Mouse (Mus musculus) stomach, embryonic 14.5 days (tissue): ENCODE measurements around the gene Gm26897. TPM values are rescaled to one million over a fixed set of nuclear protein-coding genes. Genes with fewer than 3 reads are reported as not detected.

ENCODE experiments used
- ATAC-seq: fragments of 200-750 bp; cut with Nextera tagmentation; 2 replicates; pipeline ENCODE4 v1.8.0; 2017; ENCODE audit warnings: low read depth, moderate TSS enrichment; ENCODE audit not compliant: insufficient number of reproducible peaks, insufficient read depth, low FRiP score
- H3K27ac ChIP-seq: fragments of 300-500 bp; sonication (generic); 2 replicates; pipeline ENCODE4 v1.5.1; 2014; ENCODE audit warnings: mild to moderate bottlenecking, low read length, moderate library complexity, mixed read lengths
- H3K27me3 ChIP-seq: fragments of 300-500 bp; sonication (generic); 2 replicates; pipeline ENCODE4 v1.6.1; 2014; ENCODE audit warnings: low read length, control low read depth, mixed read lengths; ENCODE audit not compliant: control insufficient read depth, insufficient read depth
- H3K36me3 ChIP-seq: fragments of 300-500 bp; sonication (generic); 2 replicates; pipeline ENCODE4 v1.6.1; 2014; ENCODE audit warnings: mild to moderate bottlenecking, control low read depth, low read length, moderate library complexity, mixed read lengths; ENCODE audit not compliant: control insufficient read depth, insufficient read depth
- H3K4me1 ChIP-seq: fragments of 300-500 bp; sonication (generic); 2 replicates; pipeline ENCODE4 v1.6.1; 2014; ENCODE audit warnings: low read length, control low read depth, mixed read lengths; ENCODE audit not compliant: control insufficient read depth, insufficient read depth
- H3K4me2 ChIP-seq: fragments of 300-500 bp; sonication (generic); replicated peaks from 2 replicates; pipeline ENCODE4 v1.6.1; 2014; ENCODE audit warnings: low read depth, low read length, control low read depth
- H3K4me3 ChIP-seq: fragments of 300-500 bp; sonication (generic); 2 replicates; pipeline ENCODE4 v1.5.1; 2014; ENCODE audit warnings: low read depth, low read length, control low read depth
- H3K9ac ChIP-seq: fragments of 300-500 bp; sonication (generic); replicated peaks from 2 replicates; pipeline ENCODE4 v1.6.1; 2014; ENCODE audit warnings: low read depth, mild to moderate bottlenecking, control low read depth, low read length, moderate library complexity, mixed read lengths
- H3K9me3 ChIP-seq: fragments of 300-500 bp; sonication (generic); 2 replicates; pipeline ENCODE4 v1.6.1; 2016; ENCODE audit warnings: low read depth, low read length, control low read depth; ENCODE audit not compliant: control insufficient read depth
- WGBS: fragments of 180-500 bp; shearing (Covaris S2); extraction: QIAGEN DNeasy Blood & Tissue Kit; methylation state at CpG from one replicate; pipeline ENCODE4 v1.1.7; 2014; 5-methylcytosine and 5-hydroxymethylcytosine counted together
- polyA plus RNA-seq: library from polyadenylated mRNA; unstranded; fragments of >200 nt; fragmentation: Nextera tagmentation; extraction: Ambion mirVana; gene quantifications from 2 replicates; pipeline ENCODE4 v1.2.1, GENCODE M21; 2014

The Gm26897 gene
- polyA plus RNA-seq, 1 experiment from 2014 or later, result not detected

- H3K4me1 ChIP-seq, result peaks cover 20% of the 10 kb centered on the region
- H3K9ac ChIP-seq, result no peak overlapping the region
- no peak overlapping the region for H3K4me3 ChIP-seq
- ATAC-seq, result no peak
- no peak overlapping the region for H3K27ac ChIP-seq
- no peaks in the 10 kb centered on the region for H3K9me3 ChIP-seq
- 64% methylated on average over 6 of the region's 6 CpGs for WGBS
- H3K4me2 ChIP-seq, result no peak overlapping the region
- H3K27me3 ChIP-seq, result no peaks in the 10 kb centered on the region
- H3K36me3 ChIP-seq, result no peaks in the 10 kb centered on the region
Observed at GRCm38 (mm10) chr5:111739480-111739879, 5.8 kb downstream of the Gm26897 start.

GRCm38 (mm10) chr5:111740384-111741275, 6.9 kb downstream of the Gm26897 start:
- WGBS, result 47% methylated on average over 16 of the region's 16 CpGs
- H3K4me3 ChIP-seq, result no peak overlapping the region
- H3K36me3 ChIP-seq, result no peaks in the 10 kb centered on the region

GRCm38 (mm10) chr5:111741352-111741751, 7.6 kb downstream of the Gm26897 start:
- no peak overlapping the region for H3K4me2 ChIP-seq
- no peak for ATAC-seq
- 25% methylated on average over 11 of the region's 11 CpGs for WGBS
- no peaks in the 10 kb centered on the region for H3K9me3 ChIP-seq
- H3K27me3 ChIP-seq, result no peaks in the 10 kb centered on the region
- H3K9ac ChIP-seq, result no peak overlapping the region
- H3K27ac ChIP-seq, result no peak overlapping the region
- H3K36me3 ChIP-seq, result no peaks in the 10 kb centered on the region
- no peak overlapping the region for H3K4me3 ChIP-seq
- peaks cover 20% of the 10 kb centered on the region for H3K4me1 ChIP-seq

More at GRCm38 (mm10) chr5:111740384-111741275, 6.9 kb downstream of the Gm26897 start:
- H3K4me1 ChIP-seq, result peaks cover 20% of the 10 kb centered on the region
- ATAC-seq, result no peak
- H3K9ac ChIP-seq, result no peak overlapping the region
- no peak overlapping the region for H3K4me2 ChIP-seq
- H3K27ac ChIP-seq, result no peak overlapping the region
- no peaks in the 10 kb centered on the region for H3K9me3 ChIP-seq
- H3K27me3 ChIP-seq, result no peaks in the 10 kb centered on the region

- Histone ChIP-seq H3K9ac (no peak overlapping the region), H3K27me3 (no peaks in the 10 kb centered on the region), H3K4me2 (no peak overlapping the region), H3K4me3 (no peak overlapping the region), H3K36me3 (no peaks in the 10 kb centered on the region), H3K4me1 (peaks cover 20% of the 10 kb centered on the region), H3K27ac (peak overlapping the region; percentile 63; the same call in 1 of the 2 replicates), H3K9me3 (no peaks in the 10 kb centered on the region)
- ATAC-seq, result peak; percentile 40; the same call in 1 of the 2 replicates
- 10% methylated on average over 13 of the region's 13 CpGs for WGBS
Observed at GRCm38 (mm10) chr5:111742290-111742898, 8.7 kb downstream of the Gm26897 start.

GRCm38 (mm10) chr5:111749599-111749998, 15.9 kb downstream of the Gm26897 start:
- H3K27ac ChIP-seq, result peak overlapping the region; percentile 84
- H3K4me1 ChIP-seq, result peaks cover 20% of the 10 kb centered on the region
- H3K9me3 ChIP-seq, result no peaks in the 10 kb centered on the region
- H3K27me3 ChIP-seq, result no peaks in the 10 kb centered on the region
- no peak for ATAC-seq
- H3K4me2 ChIP-seq, result no peak overlapping the region
- H3K36me3 ChIP-seq, result no peaks in the 10 kb centered on the region
- no peak overlapping the region for H3K9ac ChIP-seq
- H3K4me3 ChIP-seq, result no peak overlapping the region
- WGBS, result 58% methylated on average over 5 of the region's 5 CpGs

GRCm38 (mm10) chr5:111750092-111750491, 16.4 kb downstream of the Gm26897 start:
- peak; percentile 35; the same call in 1 of the 2 replicates for ATAC-seq
- peak overlapping the region; percentile 84 for H3K27ac ChIP-seq
- no peaks in the 10 kb centered on the region for H3K9me3 ChIP-seq
- no peak overlapping the region for H3K4me2 ChIP-seq
- no peak overlapping the region for H3K9ac ChIP-seq
- 43% methylated on average over 13 of the region's 13 CpGs for WGBS
- H3K4me3 ChIP-seq, result no peak overlapping the region
- H3K36me3 ChIP-seq, result no peaks in the 10 kb centered on the region
- no peaks in the 10 kb centered on the region for H3K27me3 ChIP-seq
- H3K4me1 ChIP-seq, result peaks cover 20% of the 10 kb centered on the region

GRCm38 (mm10) chr5:111754484-111755139, 20.9 kb downstream of the Gm26897 start:
- H3K27me3 ChIP-seq, result no peaks in the 10 kb centered on the region
- H3K4me3 ChIP-seq, result no peak overlapping the region
- ATAC-seq, result no peak
- no peaks in the 10 kb centered on the region for H3K9me3 ChIP-seq
- peaks cover 15% of the 10 kb centered on the region for H3K4me1 ChIP-seq
- H3K9ac ChIP-seq, result no peak overlapping the region
- no peak overlapping the region for H3K27ac ChIP-seq
- no peaks in the 10 kb centered on the region for H3K36me3 ChIP-seq
- WGBS, result 35% methylated on average over 16 of the region's 16 CpGs
- H3K4me2 ChIP-seq, result peak overlapping the region; percentile 8; the same call in 1 of the 2 replicates

- Histone ChIP-seq H3K4me1 (peaks cover 14% of the 10 kb centered on the region), H3K9ac (no peak overlapping the region), H3K9me3 (no peaks in the 10 kb centered on the region), H3K27ac (no peak overlapping the region), H3K27me3 (no peaks in the 10 kb centered on the region), H3K4me2 (no peak overlapping the region), H3K36me3 (no peaks in the 10 kb centered on the region), H3K4me3 (no peak overlapping the region)
- 11% methylated on average over 5 of the region's 5 CpGs for WGBS
- ATAC-seq, result peak; percentile 67; the same call in 1 of the 2 replicates
Observed at GRCm38 (mm10) chr5:111755330-111755729, 21.6 kb downstream of the Gm26897 start.
